Mouse (Mus musculus) left cerebral cortex, adult 2 months (tissue): ENCODE data around the gene Myo18b. TPM values are rescaled to one million over a fixed set of nuclear protein-coding genes. Genes with fewer than 3 reads are reported as not detected.
A peak's percentile ranks its signal among the peaks of the same experiment; 100 is the strongest.

Experiments
- DNase-seq, 2 experiments: peaks; one replicate each; pipeline ENCODE4 v3.0.0; 2021 to 2022; ENCODE audit warnings: low spot score in 2 of 2, mixed read lengths in 1 of 2; ENCODE audit errors: extremely low spot score in 1 of 2
- H3K27ac ChIP-seq: fragments of 200-600 bp; 2 replicates; pipeline ENCODE4 v1.8.1; 2022
- H3K4me3 ChIP-seq: fragments of 200-600 bp; 2 replicates; pipeline ENCODE4 v1.8.1; 2022
- CTCF ChIP-seq: fragments of 200-600 bp; IDR thresholded peaks from 2 replicates; pipeline ENCODE4 v1.8.1; 2022; ENCODE audit warnings: antibody characterized with exemption, mild to moderate bottlenecking, moderate library complexity
- intact Hi-C: fragments of 180-260 bp; cut with DNase I; formaldehyde crosslinking; loops from one replicate; pipeline ENCODE4 v1.15.1; 2025
- total RNA-seq, 2 experiments: library from RNA; stranded (reverse); gene quantifications; 2 replicates each; pipeline ENCODE4 v1.2.3; 2021

Myo18b gene
- total RNA-seq, 2 experiments from 2014 or later = 1.00 to 1.4 TPM

- Histone ChIP-seq H3K27ac (no peak overlapping the region), H3K4me3 (no peak overlapping the region)
- DNase-seq = peak; percentile 71 to 77
- intact Hi-C loops = loop anchor here (1.0 to 5.0 kb wide), 2 partner anchors 184 to 297 kb away; no protein-coding TSS in a partner anchor
- peak; percentile 92 for TF ChIP-seq CTCF
Observed at GRCm38 (mm10) chr5:112870729-112871128, 25.4 kb downstream of the Myo18b start.

DNA sequence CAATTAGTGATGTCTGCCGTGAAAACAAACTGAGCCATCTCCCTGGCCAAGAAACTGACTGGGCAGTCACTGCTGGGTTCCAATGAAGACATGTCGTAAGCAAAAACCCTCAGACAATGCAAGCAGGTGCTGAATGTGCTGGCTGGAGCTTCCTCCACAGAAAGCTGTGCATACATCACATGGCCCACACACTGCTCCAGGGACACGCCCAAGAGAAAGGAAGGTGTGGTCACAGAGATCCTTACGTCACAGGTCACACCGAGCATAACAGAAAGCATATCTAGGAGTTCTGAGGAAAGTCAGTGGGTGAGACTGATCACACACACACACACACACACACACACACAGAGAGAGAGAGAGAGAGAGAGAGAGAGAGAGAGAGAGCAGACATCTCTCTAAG is 27.5 kb downstream of the Myo18b start:
- no peak overlapping the region for H3K27ac ChIP-seq
- no peak for DNase-seq
- H3K4me3 ChIP-seq = no peak overlapping the region
- intact Hi-C loops = loop anchor here (5.0 kb wide), 1 partner anchor 396 kb away; no protein-coding TSS in a partner anchor
- TF ChIP-seq CTCF = no peak

- no peak overlapping the region for H3K27ac ChIP-seq
- peak; percentile 65 for TF ChIP-seq CTCF
- H3K4me3 ChIP-seq = no peak overlapping the region
- intact Hi-C loops = loop anchor here (2.0 to 5.0 kb wide), 5 partner anchors 78 to 432 kb away; partner anchors contain the start of gene Sez6l
- peak; percentile 45 to 68 for DNase-seq
Observed at GRCm38 (mm10) chr5:112864719-112865367, 31.3 kb downstream of the Myo18b start.

- H3K27ac ChIP-seq = no peak overlapping the region
- no peak overlapping the region for H3K4me3 ChIP-seq
- TF ChIP-seq CTCF = no peak
- no peak for DNase-seq
- intact Hi-C loops = loop anchor here (5.0 kb wide), 2 partner anchors 72 to 192 kb away; no protein-coding TSS in a partner anchor
Observed at GRCm38 (mm10) chr5:112859379-112860035, 36.7 kb downstream of the Myo18b start.

DNA sequence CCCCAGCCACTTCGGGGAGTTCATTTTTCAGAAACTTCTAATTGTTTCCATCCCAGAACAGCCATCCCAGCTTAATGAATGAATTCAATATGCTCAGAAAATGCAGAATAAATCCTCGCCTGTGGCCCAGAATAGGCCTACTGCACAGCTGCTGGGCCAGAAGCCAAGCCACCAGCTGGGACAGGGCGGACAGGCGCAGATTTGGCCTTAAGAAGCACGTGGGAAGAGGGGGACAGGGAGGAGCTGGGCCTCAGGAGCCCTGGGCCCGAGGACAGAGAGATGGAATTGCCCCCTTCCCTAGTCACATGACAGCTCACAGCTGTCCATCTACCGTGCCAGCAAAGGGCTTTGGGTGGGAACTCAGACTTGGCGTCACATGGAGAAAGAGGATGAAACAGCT is 43.0 kb downstream of the Myo18b start:
- peak; percentile 55 to 57 for DNase-seq
- Histone ChIP-seq H3K27ac (peak overlapping the region; percentile 66), H3K4me3 (no peak overlapping the region)
- intact Hi-C loops = no loop called here
- no peak for TF ChIP-seq CTCF

DNA sequence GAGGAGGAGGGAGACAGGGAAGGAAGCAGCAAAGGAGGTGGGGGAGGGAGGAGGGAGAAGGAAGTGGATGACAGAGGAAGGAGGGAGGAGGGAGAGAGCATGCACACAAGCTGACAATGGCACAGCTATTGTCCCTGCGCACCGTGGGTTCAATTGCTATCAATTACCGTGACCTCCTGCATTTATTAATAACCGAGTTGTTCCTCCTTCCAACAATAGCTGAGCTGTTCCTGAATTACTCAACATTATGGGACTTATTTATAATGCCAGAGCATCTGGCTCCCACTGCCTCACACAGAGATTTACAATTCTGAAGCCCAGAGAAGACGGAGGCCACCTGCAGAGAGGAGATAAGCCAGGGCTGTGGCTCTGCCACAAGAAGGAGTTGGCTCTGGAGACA is 44.8 kb downstream of the Myo18b start:
- intact Hi-C loops = loop anchor here (2.0 kb wide), 1 partner anchor 71 kb away; no protein-coding TSS in a partner anchor
- DNase-seq = peak in 1 of 2 experiments; percentile 19

GRCm38 (mm10) chr5:112848586-112849280 is 47.4 kb downstream of the Myo18b start:
- peak; percentile 82 for TF ChIP-seq CTCF

More for the DNA sequence above, 44.8 kb downstream of the Myo18b start:
- no peak for TF ChIP-seq CTCF
- H3K4me3 ChIP-seq = no peak overlapping the region
- H3K27ac ChIP-seq = peak overlapping the region; percentile 56; the same call in 1 of the 2 replicates

GRCm38 (mm10) chr5:112847985-112848542 is 48.1 kb downstream of the Myo18b start:
- Histone ChIP-seq H3K4me3 (no peak overlapping the region), H3K27ac (no peak overlapping the region)
- intact Hi-C loops = no loop called here
- TF ChIP-seq CTCF = no peak
- no peak for DNase-seq

More at GRCm38 (mm10) chr5:112848586-112849280, 47.4 kb downstream of the Myo18b start:
- Histone ChIP-seq H3K4me3 (no peak overlapping the region), H3K27ac (no peak overlapping the region)
- intact Hi-C loops = no loop called here
- DNase-seq = peak; percentile 54

GRCm38 (mm10) chr5:112846146-112846545 is 50.0 kb downstream of the Myo18b start:
- no peak overlapping the region for H3K27ac ChIP-seq
- intact Hi-C loops = no loop called here
- H3K4me3 ChIP-seq = no peak overlapping the region
- no peak for TF ChIP-seq CTCF
- DNase-seq = no peak

DNA sequence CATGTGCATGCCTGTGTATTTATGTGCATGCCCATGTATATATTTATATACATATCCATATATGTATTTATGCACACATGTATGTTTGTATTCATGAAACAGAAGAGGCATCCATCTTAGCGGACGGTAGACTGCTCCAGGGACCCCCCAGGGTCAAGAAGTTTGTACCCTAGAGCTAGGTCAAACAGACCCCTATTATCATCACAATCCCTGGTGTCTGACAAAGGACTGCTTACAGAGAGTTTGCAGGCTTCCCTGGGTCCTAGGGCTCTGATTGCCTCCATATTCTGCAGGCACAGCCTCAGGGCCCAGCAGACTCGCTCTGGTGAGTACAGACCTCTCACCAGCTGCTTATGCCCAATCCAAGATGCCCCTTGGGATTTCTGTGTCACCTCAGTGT is 51.7 kb downstream of the Myo18b start:
- Histone ChIP-seq H3K4me3 (no peak overlapping the region), H3K27ac (no peak overlapping the region)
- intact Hi-C loops = no loop called here
- no peak for TF ChIP-seq CTCF
- DNase-seq = no peak

GRCm38 (mm10) chr5:112843676-112844257 is 52.4 kb downstream of the Myo18b start:
- Histone ChIP-seq H3K27ac (no peak overlapping the region), H3K4me3 (no peak overlapping the region)
- intact Hi-C loops = no loop called here
- DNase-seq = no peak
- TF ChIP-seq CTCF = no peak
